Mouse (Mus musculus): ENCODE measurements around the gene M6pr. TPM values are rescaled to one million over a fixed set of nuclear protein-coding genes. Genes with fewer than 3 reads are reported as not detected.

Gene M6pr
- total RNA-seq (2021): 10 to 100 TPM; 20.0 to 23.0 TPM
- long read RNA-seq, experiment 1, transcript M6pr-201 (7 exons, 2,515 nt): major isoform, 69 of 73 reads
- long read RNA-seq, experiment 1, partial matches to known transcripts: 3 of 73 reads
- long read RNA-seq, experiment 1, other reads (novel, unspliced or antisense): 0 of 73 reads
- long read RNA-seq, experiment 2, transcript M6pr-201 (7 exons, 2,515 nt): major isoform, 53 of 55 reads
- long read RNA-seq, experiment 2, partial matches to known transcripts: 0 of 55 reads
- long read RNA-seq, experiment 2, other reads (novel, unspliced or antisense): 1 of 55 reads

DNA sequence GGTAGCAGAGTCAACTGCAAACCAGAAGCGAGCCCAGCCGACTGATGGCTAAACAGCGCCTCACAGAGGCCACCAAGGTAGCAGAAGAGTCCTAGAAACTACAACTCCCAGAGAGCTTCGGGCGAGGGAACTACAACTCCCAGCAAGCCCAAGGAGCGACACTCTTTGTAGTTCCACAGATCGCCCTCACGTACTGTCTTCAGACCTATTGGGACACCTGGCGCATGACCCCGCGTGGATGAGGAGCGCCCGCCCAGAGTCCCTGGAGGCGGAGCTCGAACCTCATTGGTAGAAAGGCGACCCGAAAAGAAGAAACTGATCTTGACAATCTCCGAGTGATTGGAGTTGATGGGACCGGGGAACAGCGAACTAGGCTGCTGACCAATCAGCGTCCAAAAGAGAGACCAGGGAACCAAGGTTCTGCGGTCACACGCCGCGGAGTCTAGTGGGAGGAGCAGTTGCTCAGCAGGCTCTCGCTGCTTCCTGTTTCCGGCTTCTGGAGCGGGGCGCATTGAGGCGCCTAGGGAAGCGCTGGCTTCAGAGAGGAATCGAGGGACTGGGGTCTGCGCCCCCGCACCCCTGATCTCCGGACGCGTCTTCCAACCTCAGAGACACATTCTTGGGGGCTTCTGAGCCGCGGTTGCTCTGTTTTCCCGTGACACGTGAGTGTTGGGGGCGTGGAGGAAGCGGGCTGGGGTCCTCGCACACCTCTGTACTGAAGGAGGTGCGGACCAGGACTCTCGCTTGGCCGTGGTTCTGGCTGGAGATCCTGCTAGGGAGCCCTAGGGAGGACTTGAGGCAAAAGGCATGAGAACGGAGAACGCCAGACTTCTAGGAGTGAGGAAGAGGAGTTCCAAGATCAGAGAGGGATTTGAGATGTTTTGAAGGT lies at the start of gene M6pr:
TSS of gene M6pr (plus strand) at position 216 of the 889 bp plus-strand sequence.
- Histone ChIP-seq H3K4me3 (peak within 1 kb of the TSS; percentile 84), H3K27ac (peak within 1 kb of the TSS; percentile 93)
- peak; percentile 97 for DNase-seq
- intact Hi-C loops (cut with DNase I): loop anchor here (2.0 to 10.0 kb wide), 2 partner anchors 30 to 1034 kb away; no protein-coding TSS in a partner anchor
- peak; percentile 91 for TF ChIP-seq CTCF (IDR thresholded peaks at IDR 0.05)

DNA sequence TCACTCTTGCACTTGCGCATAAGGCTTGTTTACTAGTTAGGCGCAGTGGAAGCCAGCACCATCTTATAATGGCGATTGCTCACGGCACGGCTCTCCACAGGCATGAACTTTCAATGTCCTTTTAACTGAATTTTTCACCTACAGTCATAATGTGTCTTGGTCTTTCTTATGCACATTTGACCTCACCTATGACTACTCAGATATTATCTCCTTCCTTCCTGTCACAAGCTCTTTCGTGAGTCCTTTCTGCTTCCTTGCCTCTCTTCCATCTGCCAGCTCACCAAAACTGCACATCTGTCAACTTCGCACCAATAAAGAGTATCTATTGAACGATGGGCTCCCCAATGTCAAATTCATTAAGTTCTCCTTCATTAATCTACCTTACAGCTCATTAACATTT lies 46.0 kb upstream of the M6pr start:
- no peak overlapping the region for H3K27ac ChIP-seq
- no peak for DNase-seq
- TF ChIP-seq CTCF (IDR thresholded peaks at IDR 0.05): no peak
- intact Hi-C loops (cut with DNase I): no loop called here
- H3K4me3 ChIP-seq: no peak overlapping the region

DNA sequence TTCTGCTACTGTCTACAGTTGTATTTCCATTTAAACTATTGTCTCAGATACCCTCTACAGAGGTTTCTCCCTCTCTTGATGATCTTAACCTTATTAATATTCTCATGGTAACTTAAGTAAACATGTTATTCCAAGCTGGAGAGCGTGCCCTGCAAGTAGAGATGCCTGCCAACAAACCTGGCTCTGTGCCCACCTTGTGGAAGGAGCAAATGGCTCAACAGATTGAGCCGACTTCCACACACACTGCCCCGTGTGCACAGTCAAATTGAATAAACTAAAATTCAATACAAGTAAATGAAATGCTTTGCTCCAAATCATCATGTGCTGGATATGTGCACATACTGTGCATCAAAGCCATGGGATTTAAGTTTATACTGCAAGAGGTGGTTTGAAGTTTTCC lies 40.0 kb upstream of the M6pr start:
- H3K4me3 ChIP-seq: no peak overlapping the region
- TF ChIP-seq CTCF (IDR thresholded peaks at IDR 0.05): no peak
- no peak overlapping the region for H3K27ac ChIP-seq
- intact Hi-C loops (cut with DNase I): no loop called here
- peak; percentile 81 for DNase-seq

DNA sequence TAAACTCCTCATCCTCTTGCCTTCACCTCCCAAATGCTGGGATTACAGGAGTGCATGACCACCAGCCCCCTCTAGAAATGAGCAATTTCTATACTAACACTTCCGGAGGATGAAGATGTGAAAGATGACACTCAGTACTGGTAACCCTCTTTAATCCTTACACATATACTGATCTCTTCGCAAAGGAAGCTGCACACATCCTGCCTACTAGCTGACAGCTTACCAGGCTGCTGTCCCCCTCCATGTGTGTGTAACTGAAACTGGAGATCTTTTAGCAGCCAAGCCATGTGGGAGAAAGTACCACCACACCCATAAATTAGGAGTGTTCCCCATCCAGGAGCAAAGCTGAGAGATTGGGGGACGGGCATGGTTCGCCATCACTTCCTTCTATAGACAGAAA lies 39.4 kb upstream of the M6pr start:
- no peak overlapping the region for H3K27ac ChIP-seq
- no peak for TF ChIP-seq CTCF (IDR thresholded peaks at IDR 0.05)
- no peak for DNase-seq
- intact Hi-C loops (cut with DNase I): no loop called here
- H3K4me3 ChIP-seq: no peak overlapping the region

DNA sequence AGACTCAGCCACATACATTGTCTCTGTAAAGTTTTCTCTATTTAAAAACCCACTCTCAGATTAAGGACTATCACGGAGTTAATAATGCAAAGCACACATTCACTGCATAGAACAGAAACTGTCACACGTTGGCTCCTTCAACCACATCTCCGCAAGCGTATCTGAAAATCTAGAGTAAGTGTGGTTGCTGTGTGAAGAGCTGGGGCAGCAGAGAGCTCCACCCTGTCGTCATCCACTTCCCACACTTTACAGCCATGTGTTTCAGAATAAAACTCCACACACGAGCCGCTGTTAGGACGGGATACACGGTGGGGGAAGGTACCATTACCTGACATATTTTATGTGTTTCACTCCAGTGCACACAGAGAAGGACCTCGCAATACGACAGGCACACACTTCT lies 38.4 kb upstream of the M6pr start:
- intact Hi-C loops (cut with DNase I): no loop called here
- H3K27ac ChIP-seq: no peak overlapping the region
- H3K4me3 ChIP-seq: no peak overlapping the region
- TF ChIP-seq CTCF (IDR thresholded peaks at IDR 0.05): no peak
- DNase-seq: no peak

DNA sequence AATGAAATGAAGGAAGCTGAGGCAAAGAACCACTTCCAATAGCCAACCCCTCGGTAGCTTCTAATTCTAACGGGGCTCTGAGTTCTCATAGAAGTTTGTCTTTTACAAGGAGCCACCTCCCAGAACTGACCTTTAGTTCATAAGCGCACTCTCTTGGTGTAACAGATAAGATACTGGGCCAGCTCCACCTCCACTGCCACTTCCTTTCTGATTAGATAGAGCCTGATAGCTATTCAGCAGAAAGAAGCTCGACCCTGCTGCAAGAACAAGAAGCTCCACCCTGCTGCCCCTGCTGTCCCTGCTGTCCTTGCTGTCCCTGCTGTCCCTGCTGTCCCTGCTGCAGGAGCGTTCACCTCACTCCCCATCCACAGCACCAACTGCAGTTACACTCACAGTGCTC lies 34.0 kb upstream of the M6pr start:
- Histone ChIP-seq H3K27ac (no peak overlapping the region), H3K4me3 (no peak overlapping the region)
- TF ChIP-seq CTCF (IDR thresholded peaks at IDR 0.05): no peak
- DNase-seq: no peak
- intact Hi-C loops (cut with DNase I): no loop called here

DNA sequence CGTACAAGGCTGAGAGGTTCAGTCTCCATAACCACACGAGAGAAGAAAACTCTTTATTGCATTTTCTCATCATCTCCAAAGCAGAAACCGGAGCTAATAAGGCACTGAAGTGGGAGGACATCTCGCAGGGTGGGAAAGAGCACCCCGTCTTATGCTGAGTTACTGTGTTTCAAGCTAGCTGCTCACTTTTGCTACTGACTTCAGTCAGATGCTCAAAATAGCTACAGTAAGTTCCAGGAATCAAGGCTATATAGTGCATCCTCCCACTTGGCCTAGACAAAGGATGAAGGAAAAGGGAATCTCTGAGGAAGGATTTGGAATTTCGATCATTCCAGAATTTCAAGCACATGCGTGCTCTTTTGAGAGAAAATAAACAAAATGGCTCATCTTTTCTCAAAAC lies 32.0 kb upstream of the M6pr start:
- intact Hi-C loops (cut with DNase I): no loop called here
- no peak for TF ChIP-seq CTCF (IDR thresholded peaks at IDR 0.05)
- H3K27ac ChIP-seq: no peak overlapping the region
- H3K4me3 ChIP-seq: no peak overlapping the region
- DNase-seq: no peak

DNA sequence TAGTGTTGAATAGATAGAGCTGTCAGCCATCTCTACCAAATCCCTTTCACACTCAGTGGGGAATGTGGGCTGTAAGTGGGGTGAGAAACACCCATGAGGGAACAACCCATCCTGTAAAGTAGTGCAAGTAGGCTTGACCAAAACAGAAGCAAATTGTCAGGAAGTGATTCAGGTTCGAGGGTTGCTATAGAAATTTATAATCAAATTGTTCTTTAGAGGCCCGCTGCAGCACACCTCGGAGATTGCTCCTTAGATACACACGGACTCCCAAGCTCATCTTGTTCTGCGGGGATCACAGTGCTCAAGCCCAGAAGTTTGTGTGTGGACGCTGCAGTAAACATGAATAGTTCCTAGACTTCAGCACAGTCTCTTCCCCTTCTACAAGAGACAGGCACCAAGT lies 25.7 kb upstream of the M6pr start, which contains the start of gene Klrg1:
TSS of gene Klrg1 (minus strand) at position 101 of the 400 bp plus-strand sequence.
- Histone ChIP-seq H3K27ac (no peak within 1 kb of the TSS), H3K4me3 (no peak within 1 kb of the TSS)
- no peak for DNase-seq
- intact Hi-C loops (cut with DNase I): no loop called here
- no peak for TF ChIP-seq CTCF (IDR thresholded peaks at IDR 0.05)

DNA sequence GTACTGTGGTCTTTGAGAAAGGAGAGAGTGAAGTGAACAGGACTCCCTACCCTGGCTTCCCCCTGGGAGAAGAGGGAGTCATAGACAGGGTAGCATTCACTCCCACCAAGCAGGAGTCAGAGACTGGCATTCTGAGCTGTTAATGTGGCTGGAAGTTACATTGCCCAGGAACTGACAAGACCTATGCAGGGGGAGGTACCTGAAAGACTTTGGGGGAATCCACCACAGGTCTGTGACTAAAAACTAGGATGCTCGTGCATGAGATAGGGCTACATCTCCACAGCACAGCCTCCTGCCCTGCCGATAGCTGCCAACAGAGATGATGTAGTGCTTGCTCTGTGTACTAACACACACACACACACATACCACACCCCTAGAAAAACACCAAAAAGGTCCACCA lies 25.1 kb upstream of the M6pr start:
- DNase-seq: no peak
- Histone ChIP-seq H3K27ac (no peak overlapping the region), H3K4me3 (no peak overlapping the region)
- no peak for TF ChIP-seq CTCF (IDR thresholded peaks at IDR 0.05)
- intact Hi-C loops (cut with DNase I): no loop called here

DNA sequence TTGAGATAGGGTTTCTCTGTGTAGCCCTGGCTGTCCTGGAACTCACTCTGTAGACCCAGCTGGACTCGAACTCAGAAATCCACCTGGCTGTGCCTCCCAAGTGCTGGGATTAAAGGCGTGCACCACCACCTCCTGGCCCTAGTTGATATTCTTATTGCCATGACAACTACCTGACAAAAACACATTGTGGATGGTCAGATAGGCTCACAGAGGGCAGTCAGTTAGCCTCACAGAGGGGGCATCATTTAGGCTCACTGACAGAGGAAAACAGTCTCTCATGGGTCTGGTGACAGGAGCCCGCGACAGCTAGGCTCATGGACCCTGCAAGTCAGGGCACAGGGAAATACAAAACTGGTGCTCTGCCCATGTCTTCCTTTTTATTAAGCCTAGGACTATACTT lies 24.2 kb upstream of the M6pr start:
- intact Hi-C loops (cut with DNase I): no loop called here
- TF ChIP-seq CTCF (IDR thresholded peaks at IDR 0.05): no peak
- Histone ChIP-seq H3K27ac (no peak overlapping the region), H3K4me3 (no peak overlapping the region)
- DNase-seq: no peak

DNA sequence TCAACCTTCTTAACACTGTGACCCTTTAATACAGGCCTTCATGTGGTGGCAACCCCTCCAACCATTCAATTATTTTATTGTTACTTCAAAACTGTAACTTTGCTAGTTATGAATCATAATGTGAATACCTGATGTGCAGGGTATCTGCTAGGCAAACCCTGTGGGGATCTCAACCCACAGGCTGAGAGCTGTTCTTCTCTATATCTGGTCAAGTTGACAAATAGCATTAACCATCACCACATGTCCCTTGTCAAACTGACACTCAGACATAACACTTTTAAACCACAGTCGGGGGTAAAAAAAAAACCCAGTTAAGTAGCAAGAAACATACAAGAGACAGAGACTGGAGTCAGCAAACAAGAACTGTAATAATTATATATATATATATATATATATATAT lies 23.7 kb upstream of the M6pr start:
- DNase-seq: no peak
- H3K27ac ChIP-seq: no peak overlapping the region
- no peak for TF ChIP-seq CTCF (IDR thresholded peaks at IDR 0.05)
- no peak overlapping the region for H3K4me3 ChIP-seq
- intact Hi-C loops (cut with DNase I): no loop called here

DNA sequence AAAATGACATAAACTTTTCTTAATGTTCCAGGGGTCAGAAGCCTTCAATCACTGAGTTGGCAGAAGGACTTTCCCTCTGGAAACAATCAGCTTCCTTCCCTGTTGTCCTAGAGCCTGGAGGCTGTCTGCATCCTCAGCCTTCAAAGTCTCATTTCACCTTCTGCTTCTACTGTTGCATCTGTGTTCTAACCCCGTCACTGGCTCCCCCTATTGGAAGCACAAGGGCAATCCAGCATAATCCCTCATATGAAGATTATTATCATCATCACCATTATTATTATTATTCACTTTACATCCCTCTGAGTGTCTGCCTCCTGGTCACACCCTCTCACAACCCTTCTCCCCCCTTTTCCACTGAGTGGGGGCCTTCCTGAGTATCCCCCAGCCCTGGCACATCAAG lies 20.3 kb upstream of the M6pr start:
- intact Hi-C loops (cut with DNase I): no loop called here
- peak; percentile 45 for TF ChIP-seq CTCF (IDR thresholded peaks at IDR 0.05)
- Histone ChIP-seq H3K4me3 (no peak overlapping the region), H3K27ac (no peak overlapping the region)
- no peak for DNase-seq

DNA sequence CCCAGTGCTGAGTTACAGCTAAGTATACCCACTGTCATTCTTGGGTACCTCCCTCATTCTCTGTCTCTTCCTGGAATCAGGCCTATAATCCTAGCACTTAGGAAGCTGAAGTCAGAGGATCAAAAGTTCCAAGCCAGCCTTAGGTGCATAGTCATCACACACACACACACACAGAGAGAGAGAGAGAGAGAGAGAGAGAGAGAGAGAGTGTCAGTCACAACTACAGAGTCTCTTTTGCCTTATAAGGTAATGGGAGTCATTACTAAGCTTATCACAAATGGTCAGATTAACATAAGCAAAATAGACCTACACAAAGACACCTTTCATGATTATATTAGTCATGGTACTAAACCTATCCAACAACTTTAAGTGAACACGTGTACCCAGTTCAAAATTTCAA lies 19.2 kb upstream of the M6pr start:
- no peak overlapping the region for H3K4me3 ChIP-seq
- no peak for DNase-seq
- no peak for TF ChIP-seq CTCF (IDR thresholded peaks at IDR 0.05)
- no peak overlapping the region for H3K27ac ChIP-seq
- intact Hi-C loops (cut with DNase I): no loop called here
